Mouse (Mus musculus) neural tube, embryonic 14.5 days (tissue): ENCODE data around the gene Gm3233. TPM values are rescaled to one million over a fixed set of nuclear protein-coding genes. Genes with fewer than 3 reads are reported as not detected.
"Not testable (repeated sequence)": the region's sequence is repeated elsewhere in the genome, so short reads cannot be mapped to it uniquely, and the experiment has no call there.

Source experiments
- ATAC-seq: fragments of 200-750 bp; cut with Nextera tagmentation; 2 replicates; pipeline ENCODE4 v1.8.0; 2017; ENCODE audit warnings: low read depth, mild to moderate bottlenecking, moderate TSS enrichment, moderate library complexity
- H3K27ac ChIP-seq: fragments of 300-500 bp; sonication (generic); 2 replicates; pipeline ENCODE4 v1.5.1; 2014; ENCODE audit warnings: low read depth, mild to moderate bottlenecking, control low read depth, low read length, moderate library complexity, mixed read lengths
- H3K27me3 ChIP-seq: fragments of 300-500 bp; sonication (generic); 2 replicates; pipeline ENCODE4 v1.6.1; 2014; ENCODE audit warnings: low read length; ENCODE audit not compliant: control insufficient read depth, insufficient read depth
- H3K36me3 ChIP-seq: fragments of 300-500 bp; sonication (generic); 2 replicates; pipeline ENCODE4 v1.6.1; 2014; ENCODE audit warnings: low read length, mixed read lengths; ENCODE audit not compliant: control insufficient read depth, insufficient read depth
- H3K4me1 ChIP-seq: fragments of 300-500 bp; sonication (generic); 2 replicates; pipeline ENCODE4 v1.6.1; 2014; ENCODE audit warnings: low read length; ENCODE audit not compliant: control insufficient read depth, insufficient read depth
- H3K4me2 ChIP-seq: fragments of 300-500 bp; sonication (generic); 2 replicates; pipeline ENCODE4 v1.6.1; 2014; ENCODE audit warnings: mild to moderate bottlenecking, low read depth, low read length, control low read depth
- H3K4me3 ChIP-seq: fragments of 300-500 bp; sonication (generic); 2 replicates; pipeline ENCODE4 v1.5.1; 2014; ENCODE audit warnings: low read depth, low read length, control low read depth, mixed read lengths
- H3K9ac ChIP-seq: fragments of 300-500 bp; sonication (generic); replicated peaks from 2 replicates; pipeline ENCODE4 v1.6.1; 2014; ENCODE audit warnings: low read depth, mild to moderate bottlenecking, control low read depth, low read length, mixed read lengths
- H3K9me3 ChIP-seq: fragments of 300-500 bp; sonication (generic); 2 replicates; pipeline ENCODE4 v1.6.1; 2016; ENCODE audit warnings: low read length; ENCODE audit not compliant: control insufficient read depth
- WGBS: fragments of 180-500 bp; shearing (Covaris S2); extraction: QIAGEN DNeasy Blood & Tissue Kit; methylation state at CpG from one replicate; pipeline ENCODE4 v1.1.7; 2014; 5-methylcytosine and 5-hydroxymethylcytosine counted together
- polyA plus RNA-seq: library from polyadenylated mRNA; unstranded; fragments of >200 nt; fragmentation: Nextera tagmentation; extraction: Ambion mirVana; gene quantifications from 2 replicates; pipeline ENCODE4 v1.2.1, GENCODE M21; 2014

Gene Gm3233
- polyA plus RNA-seq, 1 experiment from 2014 or later, result not detected

- 40% methylated on average over 1 of the region's 1 CpGs for WGBS
- H3K36me3 ChIP-seq, H3K4me3 ChIP-seq, H3K27me3 ChIP-seq, H3K27ac ChIP-seq, H3K9me3 ChIP-seq, H3K9ac ChIP-seq, ATAC-seq, H3K4me1 ChIP-seq, H3K4me2 ChIP-seq: not testable (repeated sequence)
Measured at GRCm38 (mm10) chr10:77782442-77782841, 23.0 kb upstream of the Gm3233 start, which contains the start of gene Gm3250. TSS of gene Gm3250 (minus strand) at chr10:77782542.

- H3K36me3 ChIP-seq, H3K4me2 ChIP-seq, H3K4me3 ChIP-seq, ATAC-seq, H3K4me1 ChIP-seq, H3K27ac ChIP-seq, H3K9ac ChIP-seq, H3K9me3 ChIP-seq, H3K27me3 ChIP-seq: not testable (repeated sequence)
- 40% methylated on average over 1 of the region's 1 CpGs for WGBS
Measured at GRCm38 (mm10) chr10:77776844-77777243, 17.4 kb upstream of the Gm3233 start, which contains the start of gene Gm7138. TSS of gene Gm7138 (minus strand) at chr10:77776944.

- not testable (repeated sequence) for H3K27ac ChIP-seq, H3K9me3 ChIP-seq, ATAC-seq, H3K4me2 ChIP-seq, H3K4me3 ChIP-seq, H3K9ac ChIP-seq, H3K4me1 ChIP-seq, H3K36me3 ChIP-seq, H3K27me3 ChIP-seq
- 75% methylated on average over 1 of the region's 3 CpGs for WGBS
Measured at GRCm38 (mm10) chr10:77772142-77772541, 12.7 kb upstream of the Gm3233 start.

- WGBS, result 60% methylated on average over 1 of the region's 1 CpGs
- H3K4me1 ChIP-seq, ATAC-seq: not testable (repeated sequence)
Measured at GRCm38 (mm10) chr10:77771225-77771624, 11.7 kb upstream of the Gm3233 start, which contains the start of gene Gm3238. TSS of gene Gm3238 (minus strand) at chr10:77771325.

GRCm38 (mm10) chr10:77769727-77770126 is 10.2 kb upstream of the Gm3233 start:
- ATAC-seq, result no peak
- no peaks in the 10 kb centered on the region for H3K27me3 ChIP-seq
- H3K27ac ChIP-seq, result no peak overlapping the region
- 85% methylated on average over 1 of the region's 1 CpGs for WGBS
- no peaks in the 10 kb centered on the region for H3K9me3 ChIP-seq
- H3K4me2 ChIP-seq, result no peak overlapping the region
- H3K4me1 ChIP-seq, result no peaks in the 10 kb centered on the region
- H3K4me3 ChIP-seq, result no peak overlapping the region
- H3K9ac ChIP-seq, result no peak overlapping the region
- no peaks in the 10 kb centered on the region for H3K36me3 ChIP-seq

More at GRCm38 (mm10) chr10:77771225-77771624, 11.7 kb upstream of the Gm3233 start, which contains the start of gene Gm3238:
- H3K4me3 ChIP-seq, H3K4me2 ChIP-seq, H3K9me3 ChIP-seq, H3K36me3 ChIP-seq, H3K27me3 ChIP-seq, H3K9ac ChIP-seq, H3K27ac ChIP-seq: not testable (repeated sequence)

- no peak overlapping the region for H3K9ac ChIP-seq
- H3K36me3 ChIP-seq, result no peaks in the 10 kb centered on the region
- no peaks in the 10 kb centered on the region for H3K9me3 ChIP-seq
- H3K4me2 ChIP-seq, result no peak overlapping the region
- no peak overlapping the region for H3K27ac ChIP-seq
- H3K4me1 ChIP-seq, result no peaks in the 10 kb centered on the region
- H3K27me3 ChIP-seq, result no peaks in the 10 kb centered on the region
- no peak for ATAC-seq
- no peak overlapping the region for H3K4me3 ChIP-seq
Measured at GRCm38 (mm10) chr10:77753448-77753847, 6.0 kb downstream of the Gm3233 start.

GRCm38 (mm10) chr10:77752312-77752711 is 7.2 kb downstream of the Gm3233 start:
- H3K4me1 ChIP-seq, H3K4me2 ChIP-seq, H3K4me3 ChIP-seq, H3K36me3 ChIP-seq, H3K9ac ChIP-seq, H3K27ac ChIP-seq, H3K27me3 ChIP-seq, H3K9me3 ChIP-seq, ATAC-seq: not testable (repeated sequence)
- 65% methylated on average over 3 of the region's 3 CpGs for WGBS

- not testable (repeated sequence) for H3K9ac ChIP-seq, H3K4me1 ChIP-seq, H3K4me2 ChIP-seq, ATAC-seq, H3K9me3 ChIP-seq, H3K27me3 ChIP-seq, H3K27ac ChIP-seq, H3K4me3 ChIP-seq, H3K36me3 ChIP-seq
- 78% methylated on average over 1 of the region's 1 CpGs for WGBS
Measured at GRCm38 (mm10) chr10:77751254-77751653, 8.2 kb downstream of the Gm3233 start, which contains the start of gene Gm9736. TSS of gene Gm9736 (minus strand) at chr10:77751354.

- not testable (repeated sequence) for H3K4me2 ChIP-seq, H3K4me3 ChIP-seq, ATAC-seq, H3K27ac ChIP-seq, H3K36me3 ChIP-seq, H3K27me3 ChIP-seq, H3K9ac ChIP-seq, H3K9me3 ChIP-seq, H3K4me1 ChIP-seq
- WGBS, result 73% methylated on average over 1 of the region's 1 CpGs
Measured at GRCm38 (mm10) chr10:77750686-77751085, 8.8 kb downstream of the Gm3233 start.
